Mouse (Mus musculus) right cerebral cortex, postnatal 10 days (tissue): Measurements from ENCODE around the gene 4930558K02Rik.

Experiments used
- DNase-seq, 2 experiments: peaks; one replicate each; pipeline ENCODE4 v3.0.0; 2021; ENCODE audit warnings: low spot score in 2 of 2

The 4930558K02Rik gene

GRCm38 (mm10) chr1:161951009-161951779 is 28.2 kb downstream of the 4930558K02Rik start:
- DNase-seq, result no peak

- no peak for DNase-seq
Measured at GRCm38 (mm10) chr1:161942082-161942481, 37.4 kb downstream of the 4930558K02Rik start.

DNA sequence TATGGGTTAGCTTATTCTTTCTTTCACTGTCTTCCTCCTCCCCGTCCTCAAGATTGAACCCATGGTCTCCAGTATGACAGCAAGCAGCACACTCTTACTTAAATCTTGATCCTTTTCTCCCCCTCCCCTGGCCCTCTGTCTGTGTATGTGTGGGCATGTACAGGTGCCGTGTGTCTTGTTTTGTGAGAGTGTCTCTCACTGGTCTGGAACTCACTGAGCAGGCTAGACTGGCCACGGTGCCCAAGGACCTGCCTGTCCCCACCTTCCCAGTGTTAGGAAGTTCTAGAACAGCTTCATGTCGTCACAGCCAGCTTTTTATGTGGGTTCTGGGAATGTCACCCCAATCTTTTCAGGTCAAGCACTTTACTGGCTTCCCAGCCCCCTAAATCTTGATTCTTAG is 47.1 kb downstream of the 4930558K02Rik start:
- no peak for DNase-seq

DNA sequence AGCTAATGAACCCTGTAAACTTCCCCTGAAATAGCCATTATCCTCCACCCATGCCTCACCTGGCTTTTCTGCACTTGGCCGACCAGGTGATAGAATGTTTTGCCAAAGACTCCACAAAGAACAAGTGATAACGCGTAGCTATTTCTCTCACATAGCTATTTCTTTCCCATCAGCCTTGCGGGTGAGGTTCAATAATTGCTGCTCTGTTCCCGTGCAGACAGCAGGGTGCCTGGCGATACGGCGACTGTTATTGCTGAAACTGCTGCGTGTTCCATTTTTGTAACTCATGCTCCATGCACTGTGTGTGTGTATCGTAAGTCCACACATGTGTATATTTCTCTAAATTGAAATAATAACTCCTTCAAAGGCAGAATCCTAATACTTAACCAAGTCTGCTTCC is 47.6 kb downstream of the 4930558K02Rik start:
- no peak for DNase-seq

DNA sequence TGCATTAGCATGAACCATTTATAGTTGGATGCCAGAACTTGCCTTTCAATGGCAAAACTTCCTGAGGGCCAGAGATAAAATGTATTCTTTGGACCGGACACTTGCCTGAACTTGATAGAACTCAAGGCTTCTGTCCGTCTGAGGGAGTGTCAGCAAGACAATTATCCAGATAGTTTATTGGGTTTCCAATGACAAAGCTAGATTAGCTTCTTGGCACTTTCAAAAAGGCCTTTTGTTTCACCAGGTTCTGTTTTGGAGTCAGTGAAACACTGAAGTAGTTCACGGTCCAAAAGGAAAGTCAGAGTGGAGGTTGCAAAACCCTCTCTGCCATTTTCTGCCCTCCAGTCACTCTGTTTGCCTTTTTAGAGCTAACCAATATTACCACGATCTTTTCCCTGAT is 48.1 kb downstream of the 4930558K02Rik start:
- no peak for DNase-seq

DNA sequence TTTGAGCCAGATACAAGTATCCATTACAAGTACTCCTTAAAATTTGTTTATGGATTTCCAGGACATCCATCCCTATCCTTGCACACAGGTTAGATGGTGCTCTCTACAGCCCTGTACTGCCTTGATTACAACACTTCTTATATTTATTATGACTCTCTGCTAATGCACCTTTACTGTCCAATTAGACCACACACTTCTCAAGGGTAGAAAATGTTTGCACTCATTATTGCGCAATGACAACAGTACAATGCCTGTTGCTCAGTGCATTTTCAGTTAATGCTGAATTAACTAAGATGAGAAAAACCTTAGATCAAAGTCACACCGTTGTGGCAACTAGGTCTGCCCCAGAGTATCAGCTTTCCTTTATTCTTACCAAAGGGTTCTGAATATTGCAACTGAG is 51.5 kb downstream of the 4930558K02Rik start:
- DNase-seq, result no peak

DNA sequence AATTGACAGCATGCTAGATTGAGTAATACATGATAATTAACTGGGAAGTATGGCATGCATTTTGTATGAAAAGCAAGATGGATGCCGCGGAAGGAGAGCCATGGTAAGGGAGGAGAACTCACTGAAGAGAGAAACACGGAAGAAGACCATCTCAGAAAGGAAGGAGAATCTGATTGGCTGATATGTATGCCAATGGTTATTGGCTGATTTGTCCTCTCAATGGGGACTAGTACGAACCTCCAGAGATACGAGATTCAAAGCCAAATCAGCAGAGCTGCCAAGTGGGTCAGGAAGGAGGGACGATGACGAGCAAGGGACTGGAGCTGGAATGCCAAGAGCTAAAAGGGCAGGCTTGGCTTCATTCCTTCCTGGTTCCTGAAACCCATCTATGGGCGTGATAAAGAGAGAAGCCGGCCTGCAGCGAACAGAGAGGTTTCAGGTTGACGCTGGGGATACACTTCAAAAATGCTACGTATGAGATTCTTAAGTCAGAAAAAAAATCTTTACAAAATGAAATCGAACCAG is 54.1 kb downstream of the 4930558K02Rik start:
- peak; percentile 24 to 35 for DNase-seq

DNA sequence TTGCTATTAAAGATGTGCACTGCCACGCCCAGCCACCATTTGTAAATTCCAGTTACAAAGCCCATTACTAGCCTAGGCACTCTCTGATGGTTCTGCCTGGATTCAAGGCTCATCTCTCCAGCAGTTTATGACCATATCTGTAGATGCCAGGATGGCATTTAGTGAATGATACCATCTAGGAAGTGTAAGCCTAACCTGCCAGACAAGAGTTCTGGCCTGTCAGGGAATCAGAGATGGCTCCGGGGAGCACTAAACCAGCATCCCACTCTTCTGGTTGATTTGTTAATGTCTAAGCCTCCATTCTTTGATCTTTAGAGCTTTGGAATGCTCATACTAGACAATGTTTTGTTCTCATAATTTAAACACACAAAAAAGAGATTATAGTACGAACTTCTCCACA is 55.1 kb downstream of the 4930558K02Rik start:
- no peak for DNase-seq

- DNase-seq, result no peak
Measured at GRCm38 (mm10) chr1:161921928-161922327, 57.5 kb downstream of the 4930558K02Rik start.

GRCm38 (mm10) chr1:161920475-161921454 is 58.7 kb downstream of the 4930558K02Rik start:
- no peak for DNase-seq

DNA sequence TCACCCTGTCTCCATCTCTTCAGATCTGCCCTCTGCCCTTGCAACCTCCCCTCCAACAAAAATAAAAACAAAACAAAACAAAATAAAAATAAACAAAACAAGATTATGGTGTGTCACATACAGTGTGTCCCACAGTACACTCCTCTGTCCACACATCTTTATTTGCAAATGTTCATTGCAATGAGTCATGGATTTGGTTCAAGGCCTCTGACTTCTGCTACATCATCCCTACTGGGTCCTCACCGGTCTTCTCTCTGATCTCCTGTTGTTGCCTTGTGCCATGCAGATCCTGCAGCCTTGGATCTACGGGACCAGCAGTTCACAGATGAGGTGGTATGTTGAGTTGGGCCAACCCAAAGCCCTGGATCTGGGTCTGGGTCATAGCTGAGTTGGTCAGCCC is 59.8 kb downstream of the 4930558K02Rik start:
- no peak for DNase-seq

DNA sequence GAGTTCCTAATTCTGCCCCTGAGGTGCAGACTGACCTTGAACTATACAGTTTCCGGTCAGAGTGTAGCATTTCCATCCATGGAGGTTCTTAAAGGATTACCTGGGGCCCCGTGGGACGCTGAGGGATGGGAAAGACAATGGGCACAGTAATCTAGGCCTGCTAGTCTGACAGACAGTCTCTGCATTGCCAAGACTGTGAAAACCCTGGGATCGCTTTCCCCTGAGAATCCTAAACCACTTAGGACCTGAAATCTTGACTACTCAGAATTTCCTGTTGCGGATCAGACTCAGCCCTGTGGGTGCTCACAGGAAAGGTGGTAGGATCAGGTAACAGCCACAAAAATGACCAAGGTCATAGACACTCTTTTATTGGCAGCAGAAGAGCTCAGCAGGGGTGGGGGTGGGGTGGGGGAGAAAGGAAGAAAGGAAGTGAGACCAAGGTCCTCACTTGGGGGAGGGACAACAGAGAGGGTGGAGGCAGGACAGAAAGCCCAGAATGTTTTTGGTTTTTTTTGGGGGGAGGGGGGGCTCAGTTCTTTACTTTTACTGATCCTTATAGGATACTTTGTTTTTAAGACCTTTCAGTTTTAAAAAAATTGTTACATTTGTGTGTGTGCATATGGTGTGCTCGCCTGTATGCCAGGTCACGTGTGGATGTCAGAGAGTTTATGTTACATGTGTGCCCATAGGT is 60.6 kb downstream of the 4930558K02Rik start:
- DNase-seq, result no peak

- DNase-seq, result no peak
Measured at GRCm38 (mm10) chr1:161917940-161918484, 61.4 kb downstream of the 4930558K02Rik start.

DNA sequence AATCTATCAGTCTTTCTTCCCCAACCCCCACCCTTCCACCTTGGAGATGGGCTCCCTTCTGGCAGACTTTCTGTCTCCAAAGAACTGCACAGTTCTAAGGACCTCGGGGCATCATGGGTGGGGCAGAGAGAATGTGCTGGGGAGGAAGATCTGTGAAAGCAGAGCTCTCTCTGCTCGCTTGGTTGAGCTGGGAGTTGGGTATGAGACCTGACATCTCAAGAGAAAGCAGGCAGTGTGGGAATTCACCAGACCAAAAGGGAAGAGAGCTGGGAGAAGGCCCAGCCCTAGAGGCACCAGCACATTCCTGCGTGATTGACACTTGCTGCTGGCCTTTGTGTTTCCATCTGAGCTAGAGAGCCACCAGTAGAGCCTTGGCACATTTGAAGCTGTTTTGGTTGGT is 63.4 kb downstream of the 4930558K02Rik start:
- no peak for DNase-seq

DNA sequence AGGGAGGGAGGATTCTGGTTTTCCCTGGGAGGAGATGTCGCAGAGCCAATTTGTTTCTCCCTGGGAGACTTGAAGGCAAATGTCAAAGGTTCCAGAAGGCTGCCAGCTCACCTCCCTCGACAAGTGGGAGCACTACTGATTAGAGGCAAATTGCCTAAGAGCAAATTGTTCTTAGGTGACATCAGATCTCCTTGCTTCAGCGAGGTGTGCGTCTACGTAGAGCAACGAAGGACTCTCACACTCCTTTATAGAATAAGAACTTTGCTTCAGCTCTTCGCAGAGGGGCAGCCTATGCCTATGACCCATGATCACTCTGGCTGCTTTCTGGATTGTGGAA is 65.8 kb downstream of the 4930558K02Rik start:
- no peak for DNase-seq

- no peak for DNase-seq
Measured at GRCm38 (mm10) chr1:161912940-161913647, 66.3 kb downstream of the 4930558K02Rik start.

- DNase-seq, result no peak
Measured at GRCm38 (mm10) chr1:161909074-161909473, 70.4 kb downstream of the 4930558K02Rik start.

GRCm38 (mm10) chr1:161907795-161908457 is 71.5 kb downstream of the 4930558K02Rik start:
- no peak for DNase-seq

DNA sequence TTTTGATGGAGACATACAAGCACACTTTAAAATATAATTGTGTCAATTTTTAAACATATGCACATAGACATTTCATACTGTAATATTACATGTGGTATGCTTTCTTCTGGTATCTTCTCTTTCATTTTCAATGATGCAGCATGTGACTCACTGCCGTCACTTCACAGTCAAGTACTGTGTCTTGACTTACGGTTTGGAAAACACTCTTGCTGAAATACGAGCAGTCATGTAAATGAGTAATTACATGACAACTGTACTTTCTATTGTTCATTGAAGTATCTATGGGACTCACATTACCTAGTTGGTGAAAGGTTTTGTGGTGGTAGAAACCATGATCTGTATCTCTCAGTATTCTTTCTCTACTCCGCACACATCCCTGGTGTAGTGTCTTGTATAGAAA is 72.3 kb downstream of the 4930558K02Rik start:
- no peak for DNase-seq

- no peak for DNase-seq
Measured at GRCm38 (mm10) chr1:161902692-161903452, 76.6 kb downstream of the 4930558K02Rik start.
